Mouse (Mus musculus) heart, adult 18-20 months (tissue): Measurements from ENCODE around the gene Frem1. TPM values are rescaled to one million over a fixed set of nuclear protein-coding genes. Genes with fewer than 3 reads are reported as not detected.

Experiments
- DNase-seq, 2 experiments: peaks; one replicate each; pipeline ENCODE4 v3.0.0; 2021 to 2022; ENCODE audit warnings: mixed read lengths in 1 of 2
- total RNA-seq, 2 experiments: library from RNA; stranded (reverse); gene quantifications; 2 replicates each; pipeline ENCODE4 v1.2.3; 2021

Gene Frem1
- total RNA-seq, 2 experiments from 2014 or later: 0.17 to 0.33 TPM

DNA sequence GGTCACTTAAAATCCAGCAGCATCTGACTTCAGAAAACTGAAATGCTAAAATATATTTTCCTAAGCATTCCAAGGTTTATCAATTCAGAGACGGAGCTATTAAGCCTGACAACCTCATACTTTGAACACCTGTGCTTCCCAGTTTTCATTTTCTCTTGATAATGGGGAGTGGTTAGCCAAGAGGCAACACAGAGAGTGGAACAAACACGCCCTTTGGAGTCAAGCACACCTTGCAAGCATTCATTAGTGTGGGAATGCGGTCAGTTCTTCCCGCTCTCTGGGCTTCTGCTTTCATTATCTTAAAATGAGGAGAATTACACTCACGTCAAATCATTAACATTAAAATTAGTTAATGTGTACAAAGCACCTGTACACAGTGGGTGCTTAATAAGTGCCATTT is 122.1 kb downstream of the Frem1 start:
- DNase-seq: no peak

DNA sequence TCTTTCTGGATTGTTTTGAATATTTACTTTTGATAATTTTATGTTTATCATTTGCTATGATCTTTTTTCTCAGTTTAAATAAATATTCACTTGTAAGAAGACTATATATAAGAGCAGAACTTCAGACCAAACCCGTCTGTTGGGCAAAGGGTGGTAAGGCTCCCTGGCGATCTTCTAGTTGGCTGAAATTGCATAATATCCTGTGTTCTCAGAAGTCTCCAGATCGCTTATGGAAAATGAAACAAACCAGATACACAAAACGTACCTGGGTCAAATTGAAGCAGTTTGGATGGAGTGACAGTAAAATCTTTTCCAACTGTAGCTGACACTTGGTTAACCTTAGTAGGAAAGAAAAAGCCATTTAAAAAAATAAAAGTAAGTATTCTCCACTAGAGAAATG is 130.2 kb downstream of the Frem1 start:
- DNase-seq: no peak

GRCm38 (mm10) chr4:82918625-82919024 is 133.5 kb downstream of the Frem1 start:
- no peak for DNase-seq

DNA sequence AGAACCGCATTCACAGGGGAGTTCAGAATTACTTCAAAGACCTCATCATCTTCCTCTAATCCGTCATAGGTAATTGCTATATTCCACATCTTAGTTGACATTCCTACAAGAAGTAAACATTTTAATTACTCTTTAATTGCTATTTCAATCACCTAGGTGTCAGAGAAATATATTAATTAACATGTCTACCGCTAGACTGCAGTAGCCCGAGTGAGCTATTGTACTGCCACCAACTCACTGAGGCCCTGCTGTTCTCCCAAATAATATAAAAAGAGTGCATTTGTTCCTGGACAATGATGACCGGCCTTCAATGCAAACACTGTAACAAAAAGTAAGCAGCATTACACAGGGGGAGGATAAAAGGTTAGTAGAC is 135.5 kb downstream of the Frem1 start:
- DNase-seq: no peak

- peak in 1 of 2 experiments; percentile 11 for DNase-seq
Observed at GRCm38 (mm10) chr4:82916003-82916677, 136.0 kb downstream of the Frem1 start.

DNA sequence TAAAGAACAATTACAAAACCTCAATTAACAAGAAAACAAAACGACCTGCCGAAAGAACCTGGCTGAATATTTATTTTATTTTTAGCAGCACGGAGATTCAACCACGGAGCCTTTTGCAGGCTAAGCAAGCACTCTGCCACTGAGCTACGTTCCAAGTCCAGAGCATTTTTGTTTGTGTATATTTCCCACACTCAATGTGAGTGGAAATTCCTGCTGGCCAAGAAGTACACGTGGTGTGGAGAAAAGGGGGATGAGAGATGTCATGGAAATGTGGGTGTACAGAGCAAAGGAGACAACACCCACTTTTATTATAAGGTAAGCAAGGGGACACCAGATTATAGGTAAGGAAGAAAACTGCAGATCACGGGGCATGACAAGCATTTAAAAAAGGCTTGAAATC is 136.6 kb downstream of the Frem1 start:
- peak; percentile 6 to 23 for DNase-seq

- no peak for DNase-seq
Observed at GRCm38 (mm10) chr4:82914601-82915143, 137.5 kb downstream of the Frem1 start.

- DNase-seq: no peak
Observed at GRCm38 (mm10) chr4:82895227-82895626, 156.9 kb downstream of the Frem1 start.

GRCm38 (mm10) chr4:82892247-82892646 is 159.9 kb downstream of the Frem1 start:
- no peak for DNase-seq

GRCm38 (mm10) chr4:82891566-82891965 is 160.6 kb downstream of the Frem1 start:
- DNase-seq: no peak

GRCm38 (mm10) chr4:82891049-82891448 is 161.1 kb downstream of the Frem1 start:
- DNase-seq: no peak

GRCm38 (mm10) chr4:82890585-82890984 is 161.6 kb downstream of the Frem1 start:
- DNase-seq: no peak

GRCm38 (mm10) chr4:82886148-82886547 is 166.0 kb downstream of the Frem1 start:
- DNase-seq: no peak

DNA sequence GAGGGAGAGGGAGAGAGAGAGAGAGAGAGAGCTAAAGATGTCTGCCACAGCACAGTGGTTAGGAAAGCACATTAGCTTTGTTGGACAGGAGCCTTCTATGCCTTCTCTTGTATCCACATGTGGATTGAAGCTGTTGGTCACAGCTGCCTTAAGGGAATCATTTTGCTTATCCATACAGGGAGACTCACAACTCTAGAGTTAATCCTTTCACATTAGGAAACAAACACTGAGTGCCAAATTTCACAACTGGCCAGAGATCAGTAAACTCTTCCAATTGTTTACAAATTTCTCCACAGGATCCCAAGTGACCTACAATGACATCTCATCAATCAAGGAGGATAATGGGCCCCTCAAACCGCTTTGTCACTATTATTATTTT is 166.6 kb downstream of the Frem1 start:
- DNase-seq: no peak

DNA sequence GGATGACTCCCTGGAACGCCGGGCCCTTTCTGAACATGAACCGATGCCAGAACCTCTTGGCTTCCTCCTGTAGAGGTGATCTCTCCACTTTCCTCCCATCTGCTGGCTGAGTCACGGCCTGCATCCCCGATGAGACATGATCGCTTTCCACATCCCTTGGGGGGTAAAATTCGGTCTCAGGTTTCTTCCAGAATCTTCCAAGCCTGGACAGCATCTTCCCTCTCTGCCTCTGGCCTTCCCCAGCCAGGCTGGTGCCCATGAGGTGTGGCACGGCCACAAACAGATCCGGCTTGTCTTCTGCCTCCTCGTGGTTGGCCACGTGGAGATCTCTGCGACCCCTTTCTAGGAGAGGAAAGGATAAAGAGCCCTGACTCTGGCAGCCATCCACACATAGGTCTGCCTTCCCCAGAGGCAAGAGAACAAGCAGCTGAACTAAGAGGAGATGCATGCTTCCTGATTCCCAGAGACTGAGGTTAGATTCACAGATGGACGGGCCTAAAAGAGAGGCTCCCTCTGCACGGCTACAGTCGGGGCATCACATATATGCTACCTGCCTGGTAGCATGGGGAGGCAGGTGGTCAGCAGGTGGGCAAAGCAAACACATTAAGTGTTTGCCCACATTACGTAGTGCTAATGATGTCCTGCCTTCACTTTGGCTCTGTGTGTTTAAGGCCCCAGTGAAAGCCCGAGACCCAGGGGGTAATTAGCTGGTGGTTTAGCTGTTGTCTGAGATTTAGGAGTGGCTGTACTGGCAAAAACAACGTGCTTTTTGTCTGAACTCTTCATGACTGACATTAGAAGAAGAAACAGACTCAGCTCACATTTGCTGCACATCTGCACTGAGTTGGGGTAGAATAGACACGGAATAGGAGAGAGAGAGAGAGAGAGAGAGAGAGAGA is 167.3 kb downstream of the Frem1 start, which contains the start of gene Cer1:
Gene Cer1, minus strand, starts transcription at position 513 of the 899 bp plus-strand sequence.
- DNase-seq: peak in 1 of 2 experiments; percentile 1

- no peak for DNase-seq
Observed at GRCm38 (mm10) chr4:82882500-82882899, 169.6 kb downstream of the Frem1 start.

- no peak for DNase-seq
Observed at GRCm38 (mm10) chr4:82881366-82881765, 170.8 kb downstream of the Frem1 start.

DNA sequence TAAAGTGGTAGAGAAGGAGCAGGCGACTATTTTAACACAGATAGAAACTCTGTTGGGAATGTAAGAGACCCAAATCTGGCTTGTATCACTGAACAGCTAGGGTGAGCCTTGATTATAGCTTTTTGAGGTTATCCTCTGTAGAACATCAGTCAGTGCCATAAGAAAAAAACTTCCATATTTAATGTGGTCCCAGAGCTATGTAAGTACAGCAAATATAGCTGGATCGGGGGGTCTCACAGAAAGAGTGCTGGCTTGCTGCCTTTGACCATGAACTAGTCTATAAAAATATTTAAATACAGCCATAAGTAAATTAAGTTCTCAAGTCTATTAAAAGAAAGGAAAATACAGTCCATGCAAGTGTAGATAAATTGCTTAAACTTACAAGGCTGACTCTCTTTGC is 171.9 kb downstream of the Frem1 start:
- no peak for DNase-seq

GRCm38 (mm10) chr4:82879152-82879551 is 173.0 kb downstream of the Frem1 start:
- DNase-seq: no peak

- no peak for DNase-seq
Observed at GRCm38 (mm10) chr4:82876656-82877055, 175.5 kb downstream of the Frem1 start.

DNA sequence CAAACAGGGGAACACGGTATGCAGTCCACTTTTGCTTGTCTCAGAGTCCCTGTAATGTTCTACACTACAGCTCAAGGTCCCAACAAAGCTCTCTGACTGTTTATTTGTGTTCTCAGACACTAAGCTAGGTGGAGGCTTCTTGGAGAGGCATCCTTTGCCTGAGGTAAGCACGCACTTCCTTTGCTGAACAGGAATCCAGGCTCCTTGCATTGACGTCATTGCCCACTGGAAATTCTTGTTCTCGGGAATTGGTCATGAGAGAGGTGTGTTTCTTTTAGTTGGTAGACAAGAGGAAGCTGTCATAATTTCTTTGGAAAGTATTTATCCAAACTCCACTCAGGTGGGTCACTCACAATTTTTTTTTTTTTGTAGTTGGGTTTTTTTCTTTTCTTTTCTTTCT is 176.6 kb downstream of the Frem1 start:
- no peak for DNase-seq

GRCm38 (mm10) chr4:82874791-82875190 is 177.3 kb downstream of the Frem1 start:
- DNase-seq: no peak

GRCm38 (mm10) chr4:82872548-82872947 is 179.6 kb downstream of the Frem1 start:
- DNase-seq: no peak
